Mouse (Mus musculus): ENCODE data around the gene Faah.

Gene Faah

DNA sequence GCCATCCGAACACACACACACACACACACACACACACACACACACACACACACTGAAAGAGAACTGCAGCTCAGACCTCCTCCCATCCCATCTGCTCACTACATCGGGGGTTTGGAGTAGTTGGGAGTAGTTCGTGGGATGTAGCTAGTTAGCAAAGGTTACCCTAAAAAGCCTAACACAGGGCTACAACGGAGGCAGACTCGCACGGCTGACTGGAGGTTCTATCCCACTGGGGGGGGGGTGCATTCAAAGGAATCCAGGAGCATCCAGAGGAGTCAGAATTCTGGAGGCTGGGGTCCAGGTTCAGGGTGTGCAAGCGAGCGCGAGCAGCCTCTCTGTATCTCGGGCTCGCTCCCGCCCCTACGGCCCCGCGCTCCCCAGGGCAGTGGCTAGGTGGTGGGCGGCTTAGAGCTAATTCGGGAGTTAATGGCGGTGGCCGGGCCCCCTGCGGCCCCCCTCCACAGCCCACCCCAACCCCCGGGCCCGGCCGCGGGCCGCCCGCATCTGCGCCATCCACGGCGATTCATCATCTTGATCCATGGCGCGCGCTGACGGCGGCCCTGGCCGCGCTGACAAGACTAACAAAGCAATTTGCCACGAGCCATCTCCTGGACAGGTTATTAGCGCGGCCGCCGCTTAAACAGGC, 73.9 kb downstream of the Faah start:
- DNase-seq (ENCODE audit: low read depth, low spot score) = no peak

DNA sequence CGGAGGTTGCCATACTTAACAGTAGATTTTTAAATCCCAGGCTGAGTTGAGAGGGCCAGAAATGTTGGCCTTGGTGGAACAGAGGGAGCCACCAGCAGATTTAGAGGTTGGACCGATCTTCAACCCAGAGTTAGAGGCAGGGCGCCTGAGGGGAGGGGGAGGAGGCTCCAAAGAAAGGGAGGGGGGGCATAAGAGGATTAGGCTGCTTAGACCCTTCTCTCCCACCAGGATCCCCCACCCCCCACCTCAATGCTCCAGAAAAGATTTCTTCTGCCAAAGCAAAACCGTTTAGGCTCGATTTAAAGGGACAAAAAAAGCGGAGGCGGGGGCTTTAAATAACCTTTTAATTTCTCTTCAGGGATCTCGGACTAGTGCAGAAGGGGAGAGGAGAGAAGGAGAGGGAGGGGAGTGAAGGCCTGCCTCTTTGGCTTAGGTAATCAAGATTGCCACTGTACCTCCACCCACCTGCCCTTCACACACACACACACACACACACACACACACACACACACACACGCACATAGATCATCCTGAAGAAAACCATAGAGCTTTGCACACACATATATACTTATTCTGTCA, 76.4 kb downstream of the Faah start:
- no peak for DNase-seq (ENCODE audit: low read depth, low spot score)

DNA sequence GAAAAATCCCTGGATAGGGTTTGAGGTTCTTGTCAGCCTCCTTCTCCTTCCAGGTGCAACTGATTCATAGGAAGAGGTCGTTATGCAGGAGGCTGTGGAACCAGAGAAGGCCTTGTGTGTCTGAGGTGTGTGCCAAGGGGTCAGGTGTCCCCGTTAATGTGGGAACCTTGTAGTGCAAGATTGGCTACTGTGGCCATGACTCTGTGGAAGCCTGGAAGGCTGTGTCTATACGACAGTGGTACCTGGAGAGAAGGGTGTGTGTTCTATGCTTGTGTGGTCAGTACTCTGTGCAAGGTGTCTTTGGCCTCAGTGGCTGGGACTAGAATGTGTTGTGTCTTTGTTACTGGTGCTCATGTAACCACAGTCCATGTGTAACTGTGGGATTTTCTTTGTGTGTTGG, 77.0 kb downstream of the Faah start:
- no peak for DNase-seq (ENCODE audit: low read depth, low spot score)

- DNase-seq (ENCODE audit: low read depth, low spot score) = no peak
Measured at GRCm38 (mm10) chr4:115939295-115940102, 78.2 kb downstream of the Faah start, which contains the start of gene Dmbx1. TSS of gene Dmbx1 (minus strand) at chr4:115939926.

GRCm38 (mm10) chr4:115938276-115939160, 79.2 kb downstream of the Faah start:
- no peak for DNase-seq (ENCODE audit: low read depth, low spot score)

GRCm38 (mm10) chr4:115937061-115937976, 80.4 kb downstream of the Faah start:
- DNase-seq (ENCODE audit: low read depth, low spot score) = no peak

DNA sequence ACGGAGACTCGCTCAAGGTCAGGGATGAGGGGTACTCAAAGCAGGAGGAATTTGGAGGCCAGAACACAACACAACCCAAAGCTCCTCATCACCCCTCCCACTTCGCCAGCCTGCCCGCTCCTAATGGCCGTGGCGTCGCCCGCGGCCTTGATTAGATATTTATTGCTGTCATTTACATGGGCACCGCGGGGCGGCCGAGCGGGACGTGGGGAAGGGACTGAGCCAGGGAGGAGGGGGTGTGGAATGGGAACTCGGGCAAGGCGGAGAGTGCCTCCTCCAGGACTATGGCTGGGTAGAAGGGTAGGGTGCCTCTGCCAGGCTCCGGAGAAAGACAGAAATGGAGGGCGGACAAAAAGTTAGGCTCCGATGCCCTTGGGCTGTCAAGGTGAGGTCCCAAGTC, 81.1 kb downstream of the Faah start:
- DNase-seq (ENCODE audit: low read depth, low spot score) = no peak

- DNase-seq (ENCODE audit: low read depth, low spot score) = no peak
Measured at GRCm38 (mm10) chr4:115935835-115936581, 81.7 kb downstream of the Faah start.

GRCm38 (mm10) chr4:115931556-115932088, 86.1 kb downstream of the Faah start:
- DNase-seq (ENCODE audit: low read depth, low spot score) = no peak

GRCm38 (mm10) chr4:115927637-115928036, 90.1 kb downstream of the Faah start:
- no peak for DNase-seq (ENCODE audit: low read depth, low spot score)

DNA sequence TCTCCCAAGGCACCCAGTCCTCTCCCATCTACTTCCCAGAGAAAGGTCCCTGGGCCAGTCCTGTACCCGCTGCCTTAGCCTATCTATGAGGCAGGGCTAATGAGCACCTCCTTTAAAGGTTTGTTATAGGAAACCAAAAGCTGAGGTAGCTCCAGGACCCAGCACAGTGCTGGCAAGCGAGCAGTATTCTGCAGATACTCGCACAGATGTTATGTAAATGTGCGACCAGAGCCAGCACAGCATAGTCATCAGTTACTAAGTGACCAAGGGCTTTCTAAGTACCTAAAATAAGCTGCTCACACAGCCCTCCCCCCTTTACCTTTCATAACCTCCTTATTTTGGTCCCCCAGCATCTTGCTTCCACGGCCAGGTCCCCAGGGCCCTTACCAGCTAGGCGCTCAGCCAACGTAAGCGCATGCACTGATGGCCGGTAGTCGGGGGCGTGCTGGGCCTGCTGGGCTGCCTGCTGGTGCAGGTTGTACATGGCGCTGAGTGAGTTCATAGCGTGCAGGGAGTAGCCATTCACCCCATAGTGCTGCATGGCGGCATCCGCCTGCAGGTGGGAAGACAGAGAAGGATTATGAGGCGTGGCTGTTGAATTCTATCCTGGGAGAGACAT, 94.4 kb downstream of the Faah start:
- DNase-seq (ENCODE audit: low read depth, low spot score) = no peak

- no peak for DNase-seq (ENCODE audit: low read depth, low spot score)
Measured at GRCm38 (mm10) chr4:115922688-115923087, 95.0 kb downstream of the Faah start.

DNA sequence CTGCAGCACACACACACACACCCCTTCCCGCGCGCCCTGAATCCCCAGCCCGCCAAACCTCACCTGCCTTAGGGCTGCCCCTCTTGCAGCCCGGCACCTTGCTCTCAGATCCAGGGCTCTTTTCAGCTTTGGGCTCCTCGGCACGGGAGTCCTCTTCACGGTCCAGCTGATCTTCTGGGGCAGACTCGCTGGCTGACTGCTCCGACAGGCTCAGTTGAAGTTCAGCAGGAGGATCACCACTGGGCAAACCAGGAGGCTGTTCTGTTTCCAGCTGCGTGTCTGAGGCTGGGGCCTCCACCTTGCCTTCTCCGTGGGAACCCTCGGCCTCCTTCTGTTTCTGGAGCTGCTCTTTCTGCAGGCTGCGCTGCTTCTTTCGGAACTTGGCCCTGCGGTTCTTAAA, 97.8 kb downstream of the Faah start:
- DNase-seq (ENCODE audit: low read depth, low spot score) = no peak

Data from CD4-positive helper T cell, adult 2 months (primary cell).